22 mouse cellular contexts compared by ENCODE assay signal in the genomic region with DNA sequence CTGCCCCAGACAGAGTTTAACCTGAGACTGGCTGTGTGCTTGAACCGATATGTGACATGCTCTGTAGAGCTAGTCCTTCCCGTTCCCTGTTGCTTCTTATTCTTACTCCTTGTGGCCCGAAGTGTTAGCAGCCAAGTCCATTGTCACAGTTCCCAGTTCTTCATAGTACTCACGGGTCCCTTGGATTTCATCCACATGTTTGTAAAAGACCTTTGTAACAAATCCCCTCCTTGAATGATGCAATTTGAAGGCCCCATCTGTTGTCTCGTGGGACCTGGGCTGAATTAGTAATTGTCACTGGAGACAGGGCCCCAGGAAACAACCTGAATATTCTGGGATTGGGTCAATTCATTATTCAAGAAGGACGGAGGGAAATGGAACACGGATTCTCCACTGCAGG. TPM values are rescaled to one million over a fixed set of nuclear protein-coding genes. Genes with fewer than 3 reads are reported as not detected.
"Had no signal": no experiment of that assay in that cellular context is flagged by ENCODE, and none has a peak within 500 bp of the region (broad histone marks: within the 10 kb centered on the region; RNA-seq: fewer than 3 reads in every experiment).

No protein-coding gene starts in this region.

- H3K4me2 ChIP-seq: limb, embryonic 15.5 days; liver, embryonic 12.5 days; lung, embryonic 14.5 days; midbrain, embryonic 13.5 days had no signal

- H3K9ac ChIP-seq: limb, embryonic 15.5 days; liver, embryonic 12.5 days; lung, embryonic 14.5 days; midbrain, embryonic 13.5 days had no signal

- H3K36me3 ChIP-seq: limb, embryonic 15.5 days; liver, embryonic 12.5 days; midbrain, embryonic 13.5 days had no signal

- H3K4me1 ChIP-seq: limb, embryonic 15.5 days; liver, embryonic 12.5 days; megakaryocyte, embryonic 14.5 days; midbrain, embryonic 13.5 days had no signal

- DNase-seq: kidney, adult 18-20 months; kidney, postnatal 10 days; kidney, postnatal 4 days; lung, embryonic 14.5 days; lung, postnatal 14 days; spleen, adult 18-20 months; thymus, adult 18-20 months; thymus, postnatal 14 days had no signal

- H3K4me3 ChIP-seq: layer of hippocampus, adult 2 months; limb, embryonic 15.5 days; liver, embryonic 12.5 days; megakaryocyte, embryonic 14.5 days; midbrain, embryonic 13.5 days had no signal

- ATAC-seq: liver, embryonic 12.5 days; midbrain, embryonic 13.5 days had no signal

- H3K27me3 ChIP-seq: limb, embryonic 15.5 days; liver, embryonic 12.5 days; megakaryocyte, embryonic 14.5 days; midbrain, embryonic 13.5 days had no signal

- H3K9me3 ChIP-seq: limb, embryonic 15.5 days; liver, embryonic 12.5 days; midbrain, embryonic 13.5 days had no signal

- H3K27ac ChIP-seq: layer of hippocampus, adult 2 months; limb, embryonic 15.5 days; liver, embryonic 12.5 days; macrophage; midbrain, embryonic 13.5 days had no signal

RNA-seq across cellular contexts. Expression of a gene that starts 32.5 kb away (rescaled TPM):
- polyA plus RNA-seq: kidney, embryonic 14.5 days; liver, embryonic 12.5 days; liver, embryonic 16.5 days; macrophage; stomach, embryonic 14.5 days had no signal

RNA-seq across cellular contexts. Expression of a gene that starts 33.0 kb away (rescaled TPM):
- total RNA-seq: layer of hippocampus, adult 2 months; layer of hippocampus, postnatal 10 days; left cerebral cortex, adult 18-20 months; left cerebral cortex, postnatal 14 days had no signal
- polyA plus RNA-seq: kidney, embryonic 14.5 days; limb, embryonic 11.5 days; limb, embryonic 15.5 days; liver, embryonic 12.5 days; liver, embryonic 16.5 days; lung, embryonic 14.5 days; macrophage; midbrain, embryonic 13.5 days; neural tube, embryonic 14.5 days; stomach, embryonic 14.5 days had no signal

RNA-seq across cellular contexts. Expression of a gene that starts 34.5 kb away (rescaled TPM):
- total RNA-seq: layer of hippocampus, adult 2 months; layer of hippocampus, postnatal 10 days; left cerebral cortex, adult 18-20 months; left cerebral cortex, postnatal 14 days had no signal
- polyA plus RNA-seq: kidney, embryonic 14.5 days; limb, embryonic 11.5 days; limb, embryonic 15.5 days; liver, embryonic 12.5 days; liver, embryonic 16.5 days; lung, embryonic 14.5 days; macrophage; midbrain, embryonic 13.5 days; neural tube, embryonic 14.5 days; stomach, embryonic 14.5 days had no signal

RNA-seq across cellular contexts. Expression of a gene that starts 56.0 kb away (rescaled TPM):
- polyA plus RNA-seq: macrophage had no signal
